Mouse (Mus musculus): ENCODE measurements around the gene Mgst2. TPM values are rescaled to one million over a fixed set of nuclear protein-coding genes. Genes with fewer than 3 reads are reported as not detected.

The Mgst2 gene
- total RNA-seq, 2 experiments from 2014 or later, result 0.48 to 0.60 TPM

DNA sequence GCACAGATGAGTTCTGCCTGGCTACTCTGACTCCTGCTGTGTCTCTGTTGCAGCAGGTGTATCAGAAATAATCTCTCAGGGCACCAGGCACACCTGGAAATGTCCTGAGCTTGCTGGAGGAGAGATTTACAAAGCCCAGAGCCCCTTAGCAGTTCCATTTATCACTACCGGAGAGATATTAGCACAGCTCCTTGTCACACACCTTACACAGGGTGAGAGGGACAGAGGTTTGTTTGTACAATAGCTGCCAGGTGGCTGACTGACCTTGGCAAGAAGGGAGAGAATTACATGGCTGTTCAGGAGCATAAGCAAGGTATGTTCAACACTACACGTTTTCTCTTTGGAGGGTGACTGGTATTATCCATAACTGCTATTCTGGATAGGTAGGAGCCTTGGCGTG is 35.6 kb downstream of the Mgst2 start:
- intact Hi-C loops (cut with DNase I), result no loop called here
- no peak for DNase-seq (ENCODE audit: low spot score)

DNA sequence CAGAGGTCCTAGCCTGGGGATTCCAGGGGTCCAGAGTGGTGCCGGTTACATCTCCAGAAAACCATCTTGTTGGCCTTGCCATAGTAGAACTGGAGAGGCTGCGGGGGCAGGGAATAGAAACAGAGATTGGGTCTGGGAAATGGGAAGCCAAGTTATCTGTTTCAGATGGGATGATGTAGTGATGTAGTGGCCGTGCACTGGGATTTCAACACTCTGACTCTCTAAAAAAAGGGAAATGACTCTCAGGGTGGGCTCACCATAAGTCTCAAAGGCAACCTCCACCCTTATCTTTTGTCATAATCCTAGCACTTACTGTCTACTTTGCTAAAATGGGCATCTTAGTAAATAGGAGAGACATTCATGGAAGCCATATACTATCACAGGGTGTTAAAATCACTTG is 37.8 kb downstream of the Mgst2 start:
- intact Hi-C loops (cut with DNase I), result no loop called here
- no peak for DNase-seq (ENCODE audit: low spot score)

DNA sequence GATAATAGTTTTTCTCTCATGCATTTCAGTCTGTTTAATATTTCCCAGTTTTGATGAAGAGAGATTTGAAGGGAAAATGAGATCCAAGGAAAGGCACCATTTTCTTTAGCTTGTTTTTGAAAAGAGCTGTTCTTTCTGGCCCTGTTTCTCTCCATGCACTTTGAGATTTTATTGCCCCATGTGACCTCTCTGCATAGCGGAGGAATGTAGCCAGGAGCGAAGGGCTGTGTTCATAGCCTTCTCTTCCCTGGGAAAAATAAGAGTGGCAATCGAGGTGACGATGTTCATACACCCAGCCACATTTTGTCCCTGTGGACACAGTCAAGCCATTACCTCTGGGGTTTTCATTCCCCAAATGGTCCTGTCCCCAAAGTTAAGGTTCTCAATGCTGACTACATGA is 40.0 kb downstream of the Mgst2 start:
- no peak for DNase-seq (ENCODE audit: low spot score)
- intact Hi-C loops (cut with DNase I), result loop anchor here (2.0 to 5.0 kb wide), 5 partner anchors 42 to 543 kb away; no protein-coding TSS in a partner anchor

DNA sequence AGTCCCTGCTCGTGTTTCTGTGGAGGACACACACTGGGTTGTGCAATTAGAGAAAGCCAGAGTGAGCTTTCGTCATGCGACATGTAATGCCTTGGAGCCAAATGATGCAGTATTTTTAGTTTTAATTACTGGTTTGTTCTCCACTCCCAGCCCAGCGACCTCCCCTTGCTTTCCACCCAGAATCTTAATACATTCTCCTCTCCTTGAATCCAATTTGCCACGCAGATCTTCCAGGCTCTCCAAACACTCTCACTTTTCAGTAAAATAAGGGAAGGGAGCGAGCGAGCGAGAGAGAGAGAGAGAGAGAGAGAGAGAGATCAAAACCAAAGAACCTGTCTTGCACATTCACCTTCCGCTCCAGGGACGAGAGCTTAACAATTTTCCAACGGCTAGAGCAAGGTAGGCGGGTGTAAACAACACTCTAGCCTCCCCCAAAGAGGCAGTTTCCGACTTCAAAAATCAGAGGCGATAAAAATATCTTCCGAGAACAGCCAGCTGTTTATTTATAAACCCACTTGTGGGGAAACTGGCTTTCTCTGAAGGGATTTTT is 40.6 kb downstream of the Mgst2 start:
- DNase-seq (ENCODE audit: low spot score), result no peak
- intact Hi-C loops (cut with DNase I), result loop anchor here (2.0 to 5.0 kb wide), 5 partner anchors 41 to 542 kb away; no protein-coding TSS in a partner anchor

DNA sequence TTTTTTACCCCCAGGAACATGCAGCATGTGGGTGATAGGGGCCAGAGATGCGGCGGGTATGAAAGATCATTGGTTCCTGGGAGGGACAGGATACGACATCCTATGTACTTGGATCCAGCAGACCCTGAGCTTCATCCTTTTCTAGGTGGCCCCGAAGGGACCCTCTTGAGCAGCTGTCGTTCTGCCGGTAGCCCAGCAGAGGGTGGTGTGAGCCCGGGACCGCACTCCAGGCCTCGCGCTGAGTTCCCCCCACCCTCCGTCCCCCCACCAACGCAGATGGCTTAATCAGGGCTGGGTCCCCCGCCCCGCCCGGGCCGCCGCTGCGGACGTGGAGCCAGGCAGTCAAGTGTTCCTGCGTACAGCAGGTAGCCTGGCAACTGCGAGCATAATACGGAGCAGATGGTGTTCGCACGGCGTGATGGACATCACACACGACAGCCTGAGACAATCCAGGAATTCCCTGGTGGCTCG is 41.2 kb downstream of the Mgst2 start:
- intact Hi-C loops (cut with DNase I), result loop anchor here (2.0 to 5.0 kb wide), 5 partner anchors 41 to 541 kb away; no protein-coding TSS in a partner anchor
- DNase-seq (ENCODE audit: low spot score), result peak; percentile 55

DNA sequence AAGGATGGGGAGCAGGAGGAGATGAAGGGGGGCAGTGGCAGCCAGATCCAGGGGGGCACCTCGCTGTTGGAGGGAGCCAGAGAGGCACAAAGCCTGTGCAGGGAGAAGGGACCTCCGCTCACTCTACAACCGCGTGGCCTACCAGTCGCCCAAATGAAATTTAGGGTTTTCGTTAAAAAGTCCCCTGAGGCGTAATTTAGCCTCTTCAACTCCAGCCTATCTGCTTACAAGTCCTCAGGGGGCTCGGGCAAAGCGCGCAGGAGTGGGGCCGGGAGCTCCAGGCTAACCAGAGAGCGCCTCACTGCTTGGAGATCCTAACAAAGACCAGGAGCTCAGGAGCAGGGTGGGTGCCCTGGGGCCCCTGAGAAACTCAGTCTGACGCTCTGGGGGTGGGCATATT is 41.8 kb downstream of the Mgst2 start:
- no peak for DNase-seq (ENCODE audit: low spot score)

DNA sequence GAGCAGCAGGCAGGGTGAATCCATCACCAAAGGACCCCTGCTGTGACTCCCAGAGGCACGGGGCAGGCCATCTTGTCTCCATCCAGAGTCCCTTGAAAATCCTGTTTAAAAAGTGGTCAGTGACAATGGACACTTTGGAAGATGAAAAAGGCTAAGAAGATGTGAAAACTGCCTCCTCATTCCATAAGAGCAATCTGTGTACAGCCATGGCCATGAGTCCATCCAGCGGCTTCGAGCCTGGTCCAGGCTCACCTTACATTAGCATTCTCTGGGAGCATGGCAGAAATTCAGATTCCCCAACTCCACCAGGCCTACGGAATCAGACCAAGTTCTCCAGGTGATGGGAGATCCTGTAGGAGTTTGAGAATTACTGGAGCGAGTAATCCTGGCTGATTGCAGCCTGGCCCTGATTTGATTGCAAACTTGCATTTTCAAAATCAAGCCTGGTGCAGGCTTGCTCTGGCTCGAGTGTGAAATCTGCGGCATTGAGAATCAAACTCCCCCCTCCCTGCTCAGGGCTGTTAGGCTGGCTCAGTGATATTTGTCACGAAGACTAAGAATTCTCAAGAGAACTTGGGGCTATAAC is 42.6 kb downstream of the Mgst2 start:
- intact Hi-C loops (cut with DNase I), result loop anchor here (2.0 to 5.0 kb wide), 4 partner anchors 40 to 402 kb away; partner anchors contain the start of gene Maml3
- no peak for DNase-seq (ENCODE audit: low spot score)

More for the DNA sequence above, 41.8 kb downstream of the Mgst2 start:
- intact Hi-C loops (cut with DNase I), result loop anchor here (2.0 to 5.0 kb wide), 6 partner anchors 40 to 541 kb away; partner anchors contain the start of gene Maml3

DNA sequence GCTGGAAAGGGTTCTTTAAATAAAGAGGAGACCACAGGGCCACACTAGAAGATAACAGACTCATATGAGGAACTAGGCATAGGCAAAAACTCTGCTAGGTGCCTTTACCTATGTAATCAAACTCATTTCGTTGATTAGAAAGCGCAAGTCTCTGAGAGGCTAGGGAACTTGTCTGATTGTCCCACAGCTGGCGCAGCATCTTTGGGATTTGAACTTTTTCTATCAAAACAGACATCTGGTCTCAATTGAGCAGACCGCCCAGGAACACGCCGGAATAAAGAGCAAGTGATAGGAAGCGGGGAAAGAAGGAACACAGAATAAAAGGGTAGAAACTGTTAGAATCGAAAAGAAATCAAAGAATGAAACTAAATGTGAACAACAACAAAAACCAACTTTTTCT is 43.3 kb downstream of the Mgst2 start:
- intact Hi-C loops (cut with DNase I), result loop anchor here (2.0 to 5.0 kb wide), 4 partner anchors 39 to 401 kb away; partner anchors contain the start of gene Maml3
- no peak for DNase-seq (ENCODE audit: low spot score)

DNA sequence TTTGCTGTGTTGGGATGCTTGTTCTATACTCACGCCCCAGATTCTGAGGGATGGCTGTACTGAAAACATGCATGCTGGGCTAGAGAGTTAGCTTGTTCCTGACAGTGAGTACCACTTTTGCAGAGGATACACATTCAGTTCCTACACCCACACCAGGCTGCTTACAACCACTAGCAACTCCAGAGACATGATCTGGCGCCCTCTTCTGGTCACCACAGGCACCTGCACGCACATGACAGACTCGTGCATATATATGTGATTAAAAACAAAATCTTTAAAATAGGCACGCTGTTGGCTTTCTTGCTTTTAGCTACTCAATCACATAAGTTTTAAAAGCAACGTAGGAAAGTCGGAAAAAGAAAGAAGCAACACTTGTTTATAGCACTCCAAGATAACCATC is 45.1 kb downstream of the Mgst2 start:
- DNase-seq (ENCODE audit: low spot score), result no peak

DNA sequence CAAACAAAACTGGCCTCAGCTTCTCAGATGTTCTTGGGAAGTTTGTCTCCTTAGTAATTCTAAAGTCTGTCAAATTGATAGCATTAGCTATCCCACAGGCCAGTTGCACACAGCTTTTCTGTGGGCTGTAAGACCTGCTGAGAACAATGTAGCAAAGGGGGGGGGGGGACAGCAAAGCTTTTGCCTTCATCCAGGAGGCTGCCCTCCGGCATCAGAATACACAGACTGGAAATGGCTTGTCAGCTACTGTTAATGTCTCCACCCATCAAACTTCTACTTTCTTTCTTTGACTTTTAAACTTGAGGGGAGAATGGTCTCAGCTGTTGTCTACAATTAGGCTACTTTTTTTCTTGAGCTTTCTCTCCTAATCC is 48.2 kb downstream of the Mgst2 start:
- DNase-seq (ENCODE audit: low spot score), result no peak
- intact Hi-C loops (cut with DNase I), result no loop called here

More for the DNA sequence above, 45.1 kb downstream of the Mgst2 start:
- intact Hi-C loops (cut with DNase I), result no loop called here

DNA sequence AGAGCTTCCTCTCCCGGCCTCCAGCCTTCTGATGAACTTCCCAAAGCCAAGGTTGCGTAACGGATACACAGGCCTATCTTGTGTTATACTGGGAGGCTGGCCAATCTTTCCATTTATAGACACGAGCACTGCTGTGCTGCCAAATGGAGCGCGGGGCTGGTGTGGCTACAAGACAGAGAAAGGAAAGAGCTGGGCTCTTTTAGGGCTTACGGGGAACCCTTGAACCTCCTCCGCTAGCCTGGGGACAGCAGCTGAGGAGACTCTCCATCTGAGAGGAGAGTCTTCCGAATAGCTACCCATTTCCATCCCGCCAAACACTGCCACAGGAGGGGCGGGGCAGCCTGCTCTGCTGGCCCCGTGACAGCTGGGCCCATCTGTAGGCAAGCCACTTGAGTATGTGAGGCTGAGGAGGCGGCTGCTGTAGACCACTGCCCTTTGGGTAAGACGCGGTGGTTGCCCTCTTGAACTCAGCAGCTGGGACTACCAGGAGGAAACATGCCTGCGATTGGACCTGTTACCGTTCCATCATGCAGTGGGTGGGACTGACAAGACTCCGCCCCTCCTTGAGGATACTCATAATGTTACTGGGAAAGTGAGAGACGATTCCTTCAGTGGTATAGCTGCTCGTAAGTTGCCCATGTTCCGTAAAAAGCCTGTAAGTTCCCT is 48.7 kb downstream of the Mgst2 start:
- intact Hi-C loops (cut with DNase I), result no loop called here

DNA sequence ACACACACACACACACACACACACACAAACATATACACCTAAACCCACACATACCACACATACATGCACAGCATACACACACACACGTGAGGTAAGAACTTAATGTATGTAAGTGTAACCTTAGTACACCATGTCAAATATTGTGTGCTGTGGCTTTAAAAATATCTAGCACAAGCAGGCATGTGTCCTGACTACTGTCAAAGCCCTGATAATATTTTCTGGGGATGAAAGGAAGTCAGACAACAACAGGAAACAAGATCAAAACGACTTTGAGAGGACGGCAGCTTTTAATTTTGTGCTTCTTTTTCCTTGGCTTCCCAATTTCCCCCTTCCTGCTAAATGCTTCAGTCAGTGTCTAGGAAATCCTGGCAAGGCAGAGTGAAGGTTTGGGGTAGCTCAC is 52.2 kb downstream of the Mgst2 start:
- intact Hi-C loops (cut with DNase I), result no loop called here
- DNase-seq (ENCODE audit: low spot score), result no peak

More for the DNA sequence above, 48.7 kb downstream of the Mgst2 start:
- DNase-seq (ENCODE audit: low spot score), result peak; percentile 86

DNA sequence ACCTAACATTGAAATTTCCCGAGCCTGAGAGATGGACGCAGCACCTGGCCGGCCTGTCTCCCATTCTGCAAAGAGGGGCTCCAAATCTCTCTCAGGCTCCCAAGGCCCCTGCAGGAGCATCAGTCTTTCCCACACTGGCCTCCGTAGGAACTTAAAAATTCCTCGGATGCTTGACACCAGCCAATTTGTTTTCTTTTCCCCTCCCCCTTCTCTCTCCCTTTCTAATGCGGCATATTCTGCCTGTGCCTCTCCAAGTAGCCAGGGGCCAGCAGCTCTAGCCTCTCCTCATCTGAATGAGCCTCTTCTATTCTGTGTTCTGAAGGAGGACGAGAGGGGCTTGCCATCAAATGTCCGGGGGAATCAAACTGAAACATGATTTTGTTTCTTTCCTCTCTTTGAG is 53.1 kb downstream of the Mgst2 start:
- intact Hi-C loops (cut with DNase I), result no loop called here
- DNase-seq (ENCODE audit: low spot score), result no peak

DNA sequence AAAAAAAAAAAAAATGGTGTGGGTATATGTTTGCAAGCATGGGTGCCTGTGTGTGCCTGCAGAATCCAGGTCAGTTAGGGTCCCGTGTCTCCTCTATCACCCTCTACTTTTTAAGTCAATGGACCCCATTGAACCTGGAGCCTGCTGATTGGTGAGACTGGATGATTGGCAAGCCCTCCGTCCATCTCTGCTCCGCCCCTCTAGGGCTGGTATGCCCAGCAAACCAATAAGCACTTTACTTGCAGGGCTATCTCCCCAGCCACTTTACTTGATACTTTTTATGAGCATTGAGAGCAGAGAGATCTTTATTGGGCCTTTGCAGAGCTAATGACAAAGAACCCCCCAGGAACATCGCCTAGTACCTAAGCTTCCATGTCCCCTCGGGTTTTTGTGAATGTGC is 54.3 kb downstream of the Mgst2 start:
- intact Hi-C loops (cut with DNase I), result no loop called here
- no peak for DNase-seq (ENCODE audit: low spot score)

DNA sequence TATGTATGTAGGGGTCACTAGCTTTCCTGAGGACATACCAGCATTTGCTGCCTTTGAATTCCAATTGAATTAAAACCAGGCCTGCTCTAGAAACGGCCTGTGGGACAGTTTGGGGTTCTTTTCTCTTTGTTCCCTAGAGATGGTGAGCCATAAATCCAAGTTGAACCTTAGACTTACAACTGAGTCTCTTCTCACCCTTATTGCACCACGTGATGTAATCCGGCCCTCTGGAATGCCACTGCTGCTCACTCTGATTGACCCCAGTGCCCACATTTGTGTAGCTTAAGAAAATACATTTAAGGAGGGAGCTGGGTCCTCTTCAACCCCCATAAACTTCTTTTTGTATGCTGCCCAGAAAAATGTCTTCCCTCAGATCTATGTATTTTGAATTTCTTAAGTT is 57.3 kb downstream of the Mgst2 start:
- DNase-seq (ENCODE audit: low spot score), result no peak
- intact Hi-C loops (cut with DNase I), result no loop called here

DNA sequence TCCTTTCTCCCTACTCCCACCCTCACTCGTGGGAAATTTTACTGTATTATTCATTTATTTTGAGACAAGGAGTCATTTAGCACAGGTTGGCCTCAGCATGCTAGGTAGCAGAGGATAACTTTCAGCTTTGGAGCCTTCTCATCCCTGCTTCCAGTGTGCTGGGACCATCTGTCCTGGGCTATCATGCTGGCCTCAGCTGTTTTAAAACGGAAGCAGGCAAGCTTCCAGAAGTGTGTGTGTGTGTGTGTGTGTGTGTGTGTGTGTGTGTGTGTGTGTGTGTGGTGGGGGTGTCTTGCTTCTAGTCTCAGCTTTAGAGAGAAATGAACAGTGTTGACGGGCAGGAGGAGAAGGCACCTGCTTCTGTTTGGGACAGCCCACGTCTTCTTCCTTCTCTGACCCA is 57.7 kb downstream of the Mgst2 start:
- intact Hi-C loops (cut with DNase I), result no loop called here
- DNase-seq (ENCODE audit: low spot score), result no peak

DNA sequence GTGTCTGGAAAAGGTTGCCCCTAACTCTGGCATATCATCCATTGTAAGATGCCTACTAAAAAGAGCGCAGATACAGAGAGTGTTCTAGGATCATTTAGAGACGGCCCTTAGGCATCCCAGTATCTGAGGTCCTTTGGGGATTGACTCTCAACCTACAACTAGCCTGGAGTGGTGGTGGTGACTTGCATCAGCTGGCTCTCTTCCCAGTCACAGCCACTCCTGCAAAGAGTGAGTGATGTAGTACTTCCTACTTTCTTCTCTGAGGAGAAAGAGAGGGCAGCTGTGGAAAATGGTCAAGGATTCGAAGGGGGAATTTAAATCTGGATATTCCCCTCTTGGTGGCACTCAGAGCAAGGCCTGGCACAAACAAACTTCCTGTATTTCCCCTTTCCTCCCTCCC is 59.2 kb downstream of the Mgst2 start:
- intact Hi-C loops (cut with DNase I), result no loop called here

DNA sequence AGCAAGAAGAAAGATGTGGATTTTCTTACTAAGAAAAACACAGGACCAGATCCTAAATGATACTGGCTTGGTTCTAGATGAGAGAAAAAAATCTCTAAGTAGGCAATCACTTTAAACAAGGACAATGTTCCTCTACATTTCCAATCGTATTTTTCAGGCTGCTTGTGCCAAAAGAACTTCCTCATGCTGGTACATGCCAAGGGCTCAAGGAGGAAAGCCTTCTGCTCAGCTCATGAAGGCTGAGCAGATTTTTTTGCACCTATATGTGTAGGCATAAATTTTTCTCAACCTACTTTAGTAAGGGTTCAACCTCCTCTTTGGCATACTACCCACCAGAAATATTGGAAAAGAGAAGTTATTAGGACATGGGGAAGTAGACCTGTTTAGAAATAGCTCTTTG is 59.8 kb downstream of the Mgst2 start:
- intact Hi-C loops (cut with DNase I), result no loop called here
- no peak for DNase-seq (ENCODE audit: low spot score)

More for the DNA sequence above, 59.2 kb downstream of the Mgst2 start:
- DNase-seq (ENCODE audit: low spot score), result no peak

DNA sequence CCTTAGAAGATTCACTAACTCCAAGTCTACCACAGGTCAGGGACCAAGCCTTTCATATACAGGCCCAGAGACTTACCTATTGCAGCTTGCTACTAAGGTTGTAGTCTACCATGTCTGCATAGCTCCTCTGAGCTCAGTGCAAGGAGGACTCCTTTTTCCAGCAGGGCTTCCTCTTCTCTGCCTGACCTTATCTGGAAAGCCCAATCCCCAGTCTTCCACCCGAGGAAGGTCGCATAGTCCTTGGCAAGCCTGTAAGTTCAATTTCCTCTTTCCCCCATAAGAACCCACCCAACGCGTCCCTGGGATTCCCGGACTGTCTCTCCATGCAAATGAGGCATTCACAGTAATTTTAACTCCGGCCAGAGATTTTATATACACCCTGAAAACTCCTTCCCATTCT is 66.1 kb downstream of the Mgst2 start:
- intact Hi-C loops (cut with DNase I), result no loop called here
- DNase-seq (ENCODE audit: low spot score), result no peak

DNA sequence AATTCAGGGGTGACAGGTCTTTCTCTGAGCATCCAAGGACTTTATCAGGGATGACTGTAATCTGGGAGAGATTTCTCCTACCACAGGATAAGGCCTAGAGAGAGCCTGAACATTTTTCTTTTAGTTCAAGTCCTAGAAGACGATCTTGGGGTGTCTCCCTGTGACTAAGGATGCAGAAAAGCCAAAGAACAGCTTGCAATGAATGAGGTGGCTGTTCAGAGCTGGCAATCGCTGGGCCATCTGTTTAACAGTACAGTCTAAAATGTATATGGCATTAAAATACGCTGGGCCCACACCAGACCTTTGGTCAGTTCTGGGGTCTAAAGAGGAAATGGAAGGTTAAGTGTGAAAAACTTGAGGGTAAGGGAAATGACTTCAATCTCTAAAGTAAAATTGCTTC is 67.3 kb downstream of the Mgst2 start:
- DNase-seq (ENCODE audit: low spot score), result no peak
- intact Hi-C loops (cut with DNase I), result no loop called here

DNA sequence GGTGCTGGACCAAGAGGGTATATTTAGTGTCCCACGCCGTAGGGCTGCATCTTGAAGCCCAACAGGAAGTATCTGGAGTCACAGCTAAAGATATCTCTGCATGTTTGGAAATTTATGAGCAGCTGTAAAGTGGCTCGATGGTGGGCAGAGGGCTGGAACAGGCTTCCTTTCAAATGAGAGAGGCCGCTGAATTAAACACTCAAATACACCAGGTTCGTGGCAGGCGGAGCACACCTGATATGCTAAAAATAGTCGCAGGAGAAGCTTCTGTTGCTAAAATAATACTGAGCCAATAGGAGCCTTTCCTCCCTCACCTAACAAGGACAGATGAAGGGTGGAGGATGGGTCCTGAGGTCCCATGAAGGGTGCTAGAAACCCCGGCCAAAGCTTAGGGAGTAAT is 67.8 kb downstream of the Mgst2 start:
- intact Hi-C loops (cut with DNase I), result no loop called here
- DNase-seq (ENCODE audit: low spot score), result no peak

Data from heart, postnatal 25 days (tissue).